Mouse (Mus musculus): ENCODE results near the gene Il17d.

Gene Il17d

GRCm38 (mm10) chr14:57535646-57536045 is 11.1 kb downstream of the Il17d start:
- no peak for DNase-seq (ENCODE audit: low spot score in 2 of 2)

GRCm38 (mm10) chr14:57536820-57537219 is 12.2 kb downstream of the Il17d start:
- DNase-seq (ENCODE audit: low spot score in 2 of 2): no peak

- DNase-seq (ENCODE audit: low spot score in 2 of 2): no peak
These were observed 12.9 kb downstream of the Il17d start for GRCm38 (mm10) chr14:57537261-57538015.

- no peak for DNase-seq (ENCODE audit: low spot score in 2 of 2)
These were observed 16.1 kb downstream of the Il17d start for GRCm38 (mm10) chr14:57540683-57541082.

- DNase-seq (ENCODE audit: low spot score in 2 of 2): no peak
These were observed 17.7 kb downstream of the Il17d start for GRCm38 (mm10) chr14:57542231-57542630.

- DNase-seq (ENCODE audit: low spot score in 2 of 2): no peak
These were observed 19.0 kb downstream of the Il17d start for GRCm38 (mm10) chr14:57543420-57544039.

- DNase-seq (ENCODE audit: low spot score in 2 of 2): no peak
These were observed 20.9 kb downstream of the Il17d start for GRCm38 (mm10) chr14:57545526-57545925.

GRCm38 (mm10) chr14:57546131-57546530 is 21.6 kb downstream of the Il17d start:
- no peak for DNase-seq (ENCODE audit: low spot score in 2 of 2)

- no peak for DNase-seq (ENCODE audit: low spot score in 2 of 2)
These were observed 22.0 kb downstream of the Il17d start for GRCm38 (mm10) chr14:57546557-57547021.

GRCm38 (mm10) chr14:57547062-57547461 is 22.5 kb downstream of the Il17d start:
- no peak for DNase-seq (ENCODE audit: low spot score in 2 of 2)

- no peak for DNase-seq (ENCODE audit: low spot score in 2 of 2)
These were observed 28.4 kb downstream of the Il17d start for GRCm38 (mm10) chr14:57552945-57553344.

- no peak for DNase-seq (ENCODE audit: low spot score in 2 of 2)
These were observed 29.9 kb downstream of the Il17d start for GRCm38 (mm10) chr14:57554434-57554833.

GRCm38 (mm10) chr14:57555471-57556070 is 31.0 kb downstream of the Il17d start:
- no peak for DNase-seq (ENCODE audit: low spot score in 2 of 2)

GRCm38 (mm10) chr14:57556922-57557321 is 32.3 kb downstream of the Il17d start:
- no peak for DNase-seq (ENCODE audit: low spot score in 2 of 2)

- no peak for DNase-seq (ENCODE audit: low spot score in 2 of 2)
These were observed 41.0 kb downstream of the Il17d start for GRCm38 (mm10) chr14:57565626-57566025.

- DNase-seq (ENCODE audit: low spot score in 2 of 2): peak; percentile 94
These were observed 46.9 kb downstream of the Il17d start, which contains the start of gene Eef1akmt1 for GRCm38 (mm10) chr14:57571155-57572133. Gene Eef1akmt1, minus strand, starts transcription at chr14:57571612.

- no peak for DNase-seq (ENCODE audit: low spot score in 2 of 2)
These were observed 50.4 kb downstream of the Il17d start for GRCm38 (mm10) chr14:57574792-57575587.

GRCm38 (mm10) chr14:57576364-57577060 is 51.9 kb downstream of the Il17d start:
- no peak for DNase-seq (ENCODE audit: low spot score in 2 of 2)

- no peak for DNase-seq (ENCODE audit: low spot score in 2 of 2)
These were observed 67.3 kb downstream of the Il17d start for GRCm38 (mm10) chr14:57591830-57592229.
